Mouse (Mus musculus) liver, embryonic 15.5 days (tissue): ENCODE measurements around the gene Rnf138rt1. TPM values are rescaled to one million over a fixed set of nuclear protein-coding genes. Genes with fewer than 3 reads are reported as not detected.

Experiments
- polyA plus RNA-seq: library from polyadenylated mRNA; unstranded; fragments of >200 nt; fragmentation: Nextera tagmentation; extraction: Ambion mirVana; gene quantifications from 2 replicates; pipeline ENCODE4 v1.2.1, GENCODE M21; 2015

The Rnf138rt1 gene
- polyA plus RNA-seq, 1 experiment from 2014 or later: 0.09 TPM

Other genes with a start within 250 kb of the Rnf138rt1 start
- gene Grpr, start 211.7 kb downstream of the Rnf138rt1 start, polyA plus RNA-seq: 0.05 TPM in 1 of 2 replicates, not detected in the other
- gene Ap1s2, start 147.7 kb upstream of the Rnf138rt1 start, polyA plus RNA-seq: 5.0 and 5.5 TPM in 2 replicates
- gene Zrsr2, start 197.3 kb upstream of the Rnf138rt1 start, polyA plus RNA-seq: 12.8 and 12.9 TPM in 2 replicates